Mouse (Mus musculus): Measurements from ENCODE around the gene Ptafr.

- TF ChIP-seq CTCF (IDR thresholded peaks at IDR 0.05; ENCODE audit: borderline replicate concordance, insufficient read depth, low read depth, low read length) (no peak), POLR2A (IDR thresholded peaks at IDR 0.05; ENCODE audit: borderline replicate concordance, insufficient read depth, low read length) (no peak)
Measured at GRCm38 (mm10) chr4:132594191-132594590, 30.3 kb downstream of the Ptafr start.

Measured in cerebellum, adult 2 months (tissue).